Mouse (Mus musculus) gastrocnemius, postnatal 10 days (tissue): ENCODE measurements at regions not wholly inside any gene's neighbourhood (a gene's known extent, or its start where the extent isn't known, plus 50 kb on each side); places are given as distances from the start of the nearest gene placed in this dataset.

ENCODE experiments used
- DNase-seq: peaks from one replicate; pipeline ENCODE4 v3.0.0; 2021; ENCODE audit warnings: mixed read lengths

GRCm38 (mm10) chr19:26938911-26939310, 53.2 kb downstream of the Gm815 start:
- peak; percentile 24 for DNase-seq

GRCm38 (mm10) chr19:26944006-26944405, 58.3 kb downstream of the Gm815 start:
- no peak for DNase-seq

- no peak for DNase-seq
Measured at GRCm38 (mm10) chr19:26946562-26946961, 60.9 kb downstream of the Gm815 start.

- DNase-seq = no peak
Measured at GRCm38 (mm10) chr19:26948479-26948878, 62.8 kb downstream of the Gm815 start.

- no peak for DNase-seq
Measured at GRCm38 (mm10) chr19:26949153-26949552, 63.5 kb downstream of the Gm815 start.

- no peak for DNase-seq
Measured at GRCm38 (mm10) chr19:26953348-26953747, 67.7 kb downstream of the Gm815 start.

GRCm38 (mm10) chr19:26966055-26966760, 80.5 kb downstream of the Gm815 start:
- DNase-seq = no peak

GRCm38 (mm10) chr19:26973058-26973457, 87.4 kb downstream of the Gm815 start:
- DNase-seq = no peak

- DNase-seq = no peak
Measured at GRCm38 (mm10) chr19:26973773-26974548, 88.3 kb downstream of the Gm815 start.

- DNase-seq = no peak
Measured at GRCm38 (mm10) chr19:26974576-26975204, 89.0 kb downstream of the Gm815 start.

GRCm38 (mm10) chr19:26976604-26977322, 91.1 kb downstream of the Gm815 start:
- DNase-seq = no peak

GRCm38 (mm10) chr19:26977887-26978639, 92.4 kb downstream of the Gm815 start:
- no peak for DNase-seq

- no peak for DNase-seq
Measured at GRCm38 (mm10) chr19:26978640-26979007, 92.9 kb downstream of the Gm815 start.

- DNase-seq = no peak
Measured at GRCm38 (mm10) chr19:26979322-26979721, 93.6 kb downstream of the Gm815 start.

GRCm38 (mm10) chr19:26986672-26987071, 101.0 kb downstream of the Gm815 start:
- DNase-seq = no peak

- no peak for DNase-seq
Measured at GRCm38 (mm10) chr19:26987197-26987596, 101.5 kb downstream of the Gm815 start.

- no peak for DNase-seq
Measured at GRCm38 (mm10) chr19:26987909-26988456, 102.3 kb downstream of the Gm815 start.

- no peak for DNase-seq
Measured at GRCm38 (mm10) chr19:26994586-26995352, 109.1 kb downstream of the Gm815 start.

GRCm38 (mm10) chr19:26999596-26999995, 113.9 kb downstream of the Gm815 start:
- no peak for DNase-seq

GRCm38 (mm10) chr19:27021930-27022329, 136.2 kb downstream of the Gm815 start:
- no peak for DNase-seq

GRCm38 (mm10) chr19:27022917-27023316, 137.2 kb downstream of the Gm815 start:
- DNase-seq = no peak
